Mouse (Mus musculus) cortical plate, adult 2 months (tissue): ENCODE measurements around the gene Shc2.

ENCODE experiments used
- CTCF ChIP-seq: fragments of 200-500 bp; IDR thresholded peaks from 2 replicates; pipeline ENCODE4 v1.5.1; 2011; ENCODE audit warnings: mild to moderate bottlenecking, control low read depth, low read length; ENCODE audit not compliant: insufficient read depth; ENCODE audit errors: extremely low read depth
- POLR2A ChIP-seq: fragments of 200-500 bp; IDR thresholded peaks from 2 replicates; pipeline ENCODE4 v1.6.1; 2011; ENCODE audit warnings: mild to moderate bottlenecking, low read length, control low read depth; ENCODE audit not compliant: insufficient read depth; ENCODE audit errors: extremely low read depth

- TF ChIP-seq POLR2A: no peak
- no peak for TF ChIP-seq CTCF
Observed at GRCm38 (mm10) chr10:79613578-79614304, 24.0 kb downstream of the Shc2 start, which contains the start of gene C2cd4c.
